Mouse (Mus musculus) forebrain, embryonic 12.5 days (tissue): Measurements from ENCODE around the gene Cfap97d2. TPM values are rescaled to one million over a fixed set of nuclear protein-coding genes. Genes with fewer than 3 reads are reported as not detected.

ENCODE experiments used
- ATAC-seq: fragments of 200-750 bp; cut with Nextera tagmentation; 2 replicates; pipeline ENCODE4 v1.8.0; 2017; ENCODE audit warnings: moderate TSS enrichment; ENCODE audit not compliant: low FRiP score
- H3K27ac ChIP-seq: fragments of 300-500 bp; sonication (generic); 2 replicates; pipeline ENCODE4 v1.5.1; 2016; ENCODE audit warnings: mild to moderate bottlenecking
- H3K27me3 ChIP-seq: fragments of 300-500 bp; sonication (generic); 2 replicates; pipeline ENCODE4 v1.6.1; 2016; ENCODE audit warnings: mild to moderate bottlenecking
- H3K36me3 ChIP-seq: fragments of 300-500 bp; sonication (generic); replicated peaks from 2 replicates; pipeline ENCODE4 v1.6.1; 2016; ENCODE audit warnings: mild to moderate bottlenecking
- H3K4me1 ChIP-seq: fragments of 300-500 bp; sonication (generic); 2 replicates; pipeline ENCODE4 v1.6.1; 2016
- H3K4me2 ChIP-seq: fragments of 300-500 bp; sonication (generic); 2 replicates; pipeline ENCODE4 v1.6.1; 2016; ENCODE audit warnings: mild to moderate bottlenecking, moderate library complexity
- H3K4me3 ChIP-seq: fragments of 300-500 bp; sonication (generic); replicated peaks from 2 replicates; pipeline ENCODE4 v1.5.1; 2016; ENCODE audit warnings: mild to moderate bottlenecking
- H3K9ac ChIP-seq: fragments of 300-500 bp; sonication (generic); 2 replicates; pipeline ENCODE4 v1.6.1; 2016; ENCODE audit warnings: mild to moderate bottlenecking
- H3K9me3 ChIP-seq: fragments of 300-500 bp; sonication (generic); 2 replicates; pipeline ENCODE4 v1.6.1; 2016
- WGBS: fragments of 180-500 bp; shearing (Covaris S2); methylation state at CpG from one replicate; pipeline ENCODE4 v1.1.7; 2016; 5-methylcytosine and 5-hydroxymethylcytosine counted together
- polyA plus RNA-seq: library from polyadenylated mRNA; unstranded; fragments of >200 nt; fragmentation: Nextera tagmentation; extraction: Ambion mirVana; gene quantifications from 2 replicates; pipeline ENCODE4 v1.2.1, GENCODE M21; 2016

The Cfap97d2 gene
- polyA plus RNA-seq, 1 experiment from 2014 or later: 2.1 TPM

GRCm38 (mm10) chr8:13675121-13675520 lies 30.6 kb upstream of the Cfap97d2 start:
- no peaks in the 10 kb centered on the region for H3K9me3 ChIP-seq
- peaks cover 36% of the 10 kb centered on the region for H3K4me1 ChIP-seq
- H3K27me3 ChIP-seq: peaks cover 18% of the 10 kb centered on the region
- H3K27ac ChIP-seq: no peak overlapping the region
- no peaks in the 10 kb centered on the region for H3K36me3 ChIP-seq
- WGBS: 86% methylated on average over 4 of the region's 4 CpGs
- ATAC-seq: no peak
- H3K4me2 ChIP-seq: peak overlapping the region; percentile 85
- peak overlapping the region; percentile 72; the same call in 1 of the 2 replicates for H3K4me3 ChIP-seq
- H3K9ac ChIP-seq: 0 out of 2 replicates have a peak overlapping the region, but pooled peaks have one; percentile 78

DNA sequence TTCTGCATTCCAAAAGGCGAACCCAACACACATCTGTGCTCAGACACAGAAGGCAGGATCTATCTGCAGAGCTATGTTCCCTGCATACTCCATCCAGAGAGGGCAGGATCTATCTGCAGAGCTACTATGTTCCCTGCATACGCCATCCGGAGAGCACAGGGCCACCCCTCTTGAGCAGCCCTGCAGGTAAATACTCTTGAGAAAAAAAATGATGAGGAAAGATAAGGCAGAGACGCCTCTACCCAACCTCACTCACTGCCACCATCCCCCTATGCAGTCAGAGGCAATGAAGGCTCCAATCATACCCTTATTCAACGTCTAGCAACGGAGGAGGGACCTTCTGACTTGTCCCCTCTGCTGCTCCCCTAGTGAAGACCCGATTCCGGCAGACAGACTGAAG lies 30.2 kb upstream of the Cfap97d2 start:
- H3K4me1 ChIP-seq: peaks cover 36% of the 10 kb centered on the region
- 56% methylated on average over 8 of the region's 8 CpGs for WGBS
- H3K9ac ChIP-seq: peak overlapping the region; percentile 78; the same call in 1 of the 2 replicates
- H3K4me2 ChIP-seq: peak overlapping the region; percentile 85
- peaks cover 18% of the 10 kb centered on the region for H3K27me3 ChIP-seq
- H3K27ac ChIP-seq: 0 out of 2 replicates have a peak overlapping the region, but pooled peaks have one; percentile 87
- peak overlapping the region; percentile 72 for H3K4me3 ChIP-seq
- no peaks in the 10 kb centered on the region for H3K36me3 ChIP-seq
- H3K9me3 ChIP-seq: no peaks in the 10 kb centered on the region
- ATAC-seq: no peak

- Histone ChIP-seq H3K27ac (peak overlapping the region; percentile 87; the same call in 1 of the 2 replicates), H3K9ac (peak overlapping the region; percentile 78), H3K36me3 (no peaks in the 10 kb centered on the region), H3K4me2 (peak overlapping the region; percentile 85), H3K4me1 (peaks cover 36% of the 10 kb centered on the region), H3K27me3 (peaks cover 18% of the 10 kb centered on the region), H3K4me3 (peak overlapping the region; percentile 72), H3K9me3 (no peaks in the 10 kb centered on the region)
- 2% methylated on average over 12 of the region's 12 CpGs for WGBS
- no peak for ATAC-seq
Observed at GRCm38 (mm10) chr8:13676302-13676700, 29.4 kb upstream of the Cfap97d2 start.

- no peaks in the 10 kb centered on the region for H3K36me3 ChIP-seq
- peak overlapping the region; percentile 72 for H3K4me3 ChIP-seq
- peaks cover 18% of the 10 kb centered on the region for H3K27me3 ChIP-seq
- peak; percentile 75 for ATAC-seq
- peak overlapping the region; percentile 85 for H3K4me2 ChIP-seq
- peak overlapping the region; percentile 87 for H3K27ac ChIP-seq
- WGBS: under 1% methylated on average over 47 of the region's 47 CpGs
- no peaks in the 10 kb centered on the region for H3K9me3 ChIP-seq
- peaks cover 36% of the 10 kb centered on the region for H3K4me1 ChIP-seq
- H3K9ac ChIP-seq: peak overlapping the region; percentile 78
Observed at GRCm38 (mm10) chr8:13676701-13677412, 28.8 kb upstream of the Cfap97d2 start.

DNA sequence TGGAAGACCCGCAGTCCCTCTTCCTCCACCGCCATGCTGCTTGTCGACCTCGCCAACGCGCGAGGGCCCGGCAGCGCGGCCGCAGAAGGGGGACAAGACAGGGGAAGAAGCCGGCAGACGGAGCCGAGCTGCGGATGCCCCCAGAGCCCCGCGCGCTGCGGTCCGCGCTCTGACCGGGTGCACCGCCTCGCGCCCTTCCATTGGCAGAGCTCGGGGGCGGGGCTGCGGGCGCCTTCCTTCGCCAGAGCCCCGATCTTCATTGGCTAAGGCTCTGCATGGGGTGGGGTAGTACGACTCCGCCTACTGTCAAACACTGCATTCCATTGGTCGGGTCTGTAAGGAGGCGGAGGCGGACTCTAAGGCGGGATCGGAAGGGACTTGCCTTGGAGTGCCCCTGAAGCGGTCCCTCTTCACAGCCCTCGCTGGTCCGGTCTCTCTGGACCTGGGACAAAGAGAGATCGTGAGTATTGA lies 28.2 kb upstream of the Cfap97d2 start, which contains the start of gene Rasa3:
TSS of gene Rasa3 (minus strand) at position 191 of the 471 bp plus-strand sequence.
- Histone ChIP-seq H3K27me3 (peaks cover 18% of the 10 kb centered on the region), H3K27ac (peak within 1 kb of the TSS; percentile 87), H3K9ac (peak within 1 kb of the TSS; percentile 78), H3K36me3 (no peaks in the 10 kb centered on the region), H3K4me2 (peak within 1 kb of the TSS; percentile 85), H3K4me1 (peaks cover 36% of the 10 kb centered on the region), H3K4me3 (peak within 1 kb of the TSS; percentile 72), H3K9me3 (no peaks in the 10 kb centered on the region)
- under 1% methylated on average over 42 of the region's 42 CpGs for WGBS
- peak; percentile 98 for ATAC-seq

DNA sequence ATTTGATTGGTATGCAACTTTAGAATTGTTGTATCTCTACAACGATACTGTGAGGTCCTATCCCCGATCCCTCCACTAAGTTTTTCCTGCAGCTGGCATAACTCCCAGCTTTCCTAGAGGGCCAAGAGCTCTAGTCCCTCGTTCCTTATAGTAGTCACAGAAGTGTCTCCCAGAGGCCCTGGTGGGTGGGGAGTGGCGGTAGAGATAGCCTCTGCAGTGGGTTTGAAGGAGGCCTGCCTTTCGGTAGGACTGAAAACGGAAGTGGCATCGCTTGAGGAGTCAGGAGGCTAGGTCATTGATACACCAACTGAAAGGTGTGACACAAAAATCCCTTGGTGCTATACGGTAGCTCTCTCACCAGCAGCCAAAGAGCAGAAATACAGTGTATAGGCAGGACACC lies 27.5 kb upstream of the Cfap97d2 start:
- no peaks in the 10 kb centered on the region for H3K9me3 ChIP-seq
- H3K36me3 ChIP-seq: no peaks in the 10 kb centered on the region
- H3K4me3 ChIP-seq: peak overlapping the region; percentile 72
- H3K27me3 ChIP-seq: peaks cover 18% of the 10 kb centered on the region
- WGBS: 52% methylated on average over 8 of the region's 8 CpGs
- peaks cover 35% of the 10 kb centered on the region for H3K4me1 ChIP-seq
- H3K4me2 ChIP-seq: peak overlapping the region; percentile 85
- ATAC-seq: no peak
- H3K9ac ChIP-seq: peak overlapping the region; percentile 47; the same call in 1 of the 2 replicates
- no peak overlapping the region for H3K27ac ChIP-seq

DNA sequence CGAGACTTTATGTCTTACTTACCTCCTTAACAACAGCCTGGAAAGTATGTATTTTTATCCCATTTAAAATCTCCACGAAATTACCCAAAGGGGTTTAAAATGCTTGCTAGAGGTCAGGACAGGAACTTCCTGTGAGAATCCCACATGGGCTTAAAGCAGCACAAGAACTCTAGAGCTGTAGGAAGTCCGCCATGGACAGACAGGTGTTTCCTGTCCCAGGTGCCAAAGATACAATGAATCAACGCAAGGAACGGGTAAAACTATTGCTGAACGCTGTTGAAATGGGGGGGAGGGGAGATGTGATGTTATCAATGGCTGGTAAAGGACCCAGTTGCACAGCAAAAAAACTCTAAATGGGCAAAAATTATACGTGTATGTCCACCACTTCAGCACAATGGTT lies 21.6 kb upstream of the Cfap97d2 start:
- Histone ChIP-seq H3K9ac (no peak overlapping the region), H3K9me3 (0 out of 2 replicates have a peak, but pooled peaks cover 5% of the 10 kb centered on the region), H3K27ac (no peak overlapping the region), H3K4me2 (no peak overlapping the region), H3K4me1 (peaks cover 4% of the 10 kb centered on the region; the same call in 1 of the 2 replicates), H3K27me3 (0 out of 2 replicates have a peak, but pooled peaks cover 7% of the 10 kb centered on the region), H3K36me3 (no peaks in the 10 kb centered on the region), H3K4me3 (no peak overlapping the region)
- no peak for ATAC-seq
- 78% methylated on average over 7 of the region's 7 CpGs for WGBS

- H3K9me3 ChIP-seq: 0 out of 2 replicates have a peak, but pooled peaks cover 5% of the 10 kb centered on the region
- H3K4me3 ChIP-seq: no peak overlapping the region
- H3K9ac ChIP-seq: no peak overlapping the region
- no peaks in the 10 kb centered on the region for H3K27me3 ChIP-seq
- no peaks in the 10 kb centered on the region for H3K36me3 ChIP-seq
- WGBS: 90% methylated on average over 16 of the region's 16 CpGs
- peaks cover 4% of the 10 kb centered on the region; the same call in 1 of the 2 replicates for H3K4me1 ChIP-seq
- ATAC-seq: no peak
- no peak overlapping the region for H3K4me2 ChIP-seq
- no peak overlapping the region for H3K27ac ChIP-seq
Observed at GRCm38 (mm10) chr8:13685674-13686314, 19.9 kb upstream of the Cfap97d2 start.

GRCm38 (mm10) chr8:13686426-13686825 lies 19.3 kb upstream of the Cfap97d2 start:
- Histone ChIP-seq H3K9me3 (0 out of 2 replicates have a peak, but pooled peaks cover 5% of the 10 kb centered on the region), H3K27me3 (no peaks in the 10 kb centered on the region), H3K27ac (no peak overlapping the region), H3K4me2 (no peak overlapping the region), H3K4me1 (peaks cover 4% of the 10 kb centered on the region; the same call in 1 of the 2 replicates), H3K9ac (no peak overlapping the region), H3K4me3 (no peak overlapping the region), H3K36me3 (no peaks in the 10 kb centered on the region)
- 79% methylated on average over 7 of the region's 7 CpGs for WGBS
- ATAC-seq: no peak

DNA sequence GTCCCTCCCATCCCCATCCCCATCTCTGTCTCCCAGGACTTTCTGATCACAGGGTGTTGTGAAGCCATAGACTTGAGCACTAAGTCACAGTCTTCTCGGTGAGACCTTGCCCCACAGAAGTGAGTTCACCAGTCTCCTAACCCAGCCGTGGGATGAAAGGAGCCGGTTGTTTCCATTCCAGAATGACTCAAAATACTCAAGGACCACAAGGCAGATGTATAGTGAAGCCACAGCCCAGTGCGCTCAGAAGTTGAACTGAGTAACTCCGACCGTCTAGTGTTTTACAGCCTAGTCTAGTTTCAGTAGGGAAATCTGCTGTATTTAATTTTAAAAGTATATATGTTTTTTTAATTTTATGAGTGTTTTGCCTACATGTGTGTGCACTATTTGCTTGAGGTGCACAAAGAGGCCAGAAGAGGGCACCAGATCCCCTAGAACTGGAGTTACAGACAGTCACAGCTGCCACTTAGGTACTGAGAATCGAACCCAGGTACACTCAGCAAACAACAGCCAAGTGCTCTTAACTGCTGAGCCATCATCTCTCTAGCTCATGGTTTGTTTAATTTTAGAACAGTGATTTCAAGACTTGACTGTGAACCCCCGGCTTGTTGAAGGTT lies 18.5 kb upstream of the Cfap97d2 start:
- H3K9ac ChIP-seq: no peak overlapping the region
- no peak overlapping the region for H3K4me3 ChIP-seq
- H3K4me2 ChIP-seq: no peak overlapping the region
- 91% methylated on average over 8 of the region's 8 CpGs for WGBS
- ATAC-seq: no peak
- H3K36me3 ChIP-seq: no peaks in the 10 kb centered on the region
- no peak overlapping the region for H3K27ac ChIP-seq
- H3K4me1 ChIP-seq: peaks cover 4% of the 10 kb centered on the region; the same call in 1 of the 2 replicates
- H3K9me3 ChIP-seq: 0 out of 2 replicates have a peak, but pooled peaks cover 5% of the 10 kb centered on the region
- H3K27me3 ChIP-seq: no peaks in the 10 kb centered on the region

- H3K4me1 ChIP-seq: peaks cover 7% of the 10 kb centered on the region; the same call in 1 of the 2 replicates
- H3K4me3 ChIP-seq: no peak overlapping the region
- 0 out of 2 replicates have a peak, but pooled peaks cover 5% of the 10 kb centered on the region for H3K9me3 ChIP-seq
- no peak overlapping the region for H3K4me2 ChIP-seq
- ATAC-seq: no peak
- no peaks in the 10 kb centered on the region for H3K27me3 ChIP-seq
- H3K36me3 ChIP-seq: no peaks in the 10 kb centered on the region
- 71% methylated on average over 4 of the region's 4 CpGs for WGBS
- H3K9ac ChIP-seq: no peak overlapping the region
- no peak overlapping the region for H3K27ac ChIP-seq
Observed at GRCm38 (mm10) chr8:13687941-13688340, 17.7 kb upstream of the Cfap97d2 start.

DNA sequence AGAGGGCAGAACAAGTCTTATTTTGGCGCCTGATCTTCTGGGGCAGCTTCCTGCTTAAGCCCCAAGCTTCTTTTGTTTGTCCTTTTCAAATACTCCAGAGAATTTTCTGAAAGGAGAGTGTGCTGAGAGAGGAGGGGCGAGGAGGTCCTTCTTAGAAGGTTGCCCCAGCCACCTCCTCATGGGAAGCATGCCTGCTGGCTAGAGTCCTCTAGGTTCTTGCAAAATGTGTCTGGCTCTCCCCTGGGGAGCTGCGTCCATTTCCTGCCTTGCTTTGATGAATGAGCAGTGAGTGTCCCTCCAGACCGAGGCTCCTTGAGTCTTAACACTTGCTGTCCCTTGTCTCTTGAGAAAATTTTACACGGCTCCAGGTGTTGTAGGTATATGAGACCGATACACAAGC lies 17.2 kb upstream of the Cfap97d2 start:
- H3K27ac ChIP-seq: no peak overlapping the region
- no peaks in the 10 kb centered on the region for H3K27me3 ChIP-seq
- no peak overlapping the region for H3K4me3 ChIP-seq
- H3K36me3 ChIP-seq: no peaks in the 10 kb centered on the region
- H3K9ac ChIP-seq: no peak overlapping the region
- ATAC-seq: no peak
- H3K4me1 ChIP-seq: peaks cover 7% of the 10 kb centered on the region; the same call in 1 of the 2 replicates
- WGBS: 63% methylated on average over 6 of the region's 6 CpGs
- 0 out of 2 replicates have a peak, but pooled peaks cover 5% of the 10 kb centered on the region for H3K9me3 ChIP-seq
- H3K4me2 ChIP-seq: no peak overlapping the region
